Mouse (Mus musculus): Measurements from ENCODE around the gene Dennd1b. TPM values are rescaled to one million over a fixed set of nuclear protein-coding genes. Genes with fewer than 3 reads are reported as not detected.
A peak's percentile ranks its signal among the peaks of the same experiment; 100 is the strongest.

The Dennd1b gene
- polyA plus RNA-seq, 1 experiment from 2014 or later, result 10.5 TPM

DNA sequence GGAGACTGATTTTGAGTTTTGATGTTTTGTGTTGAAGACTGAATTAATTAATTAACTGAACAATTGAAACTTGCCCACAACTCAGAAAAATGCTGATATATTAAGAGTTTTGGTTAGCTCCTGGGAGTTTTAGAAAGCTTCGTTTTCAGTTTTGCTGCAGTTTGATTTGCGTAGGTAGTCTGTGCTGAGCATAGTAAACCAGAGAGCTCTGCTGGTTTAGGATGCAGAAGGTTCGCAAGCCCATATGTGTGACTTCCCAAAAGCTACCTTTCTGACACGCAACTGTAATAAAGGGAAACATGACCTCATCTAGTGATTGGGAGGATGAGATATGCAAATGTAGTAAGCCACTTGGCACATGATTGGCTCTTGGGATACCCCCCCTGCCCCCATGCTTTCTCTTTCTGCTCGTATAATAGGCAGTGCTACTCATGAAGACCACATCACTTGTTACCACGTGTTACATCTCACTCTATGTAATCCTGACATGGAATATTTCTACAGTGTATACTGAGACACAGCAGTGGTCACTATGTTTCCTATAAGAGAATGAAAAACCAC, 23.6 kb upstream of the Dennd1b start:
- no peak for ATAC-seq (ENCODE audit: insufficient read depth, low FRiP score, low read depth)
- H3K9ac ChIP-seq, result no peak overlapping the region
- H3K4me1 ChIP-seq, result no peaks in the 10 kb centered on the region
- no peak overlapping the region for H3K4me2 ChIP-seq
- H3K27me3 ChIP-seq (replicated peaks), result no peaks in the 10 kb centered on the region
- H3K36me3 ChIP-seq, result no peaks in the 10 kb centered on the region
- no peak overlapping the region for H3K4me3 ChIP-seq (replicated peaks)
- no peaks in the 10 kb centered on the region for H3K9me3 ChIP-seq
- WGBS, result 68% methylated on average over 6 of the region's 6 CpGs
- H3K27ac ChIP-seq, result no peak overlapping the region

DNA sequence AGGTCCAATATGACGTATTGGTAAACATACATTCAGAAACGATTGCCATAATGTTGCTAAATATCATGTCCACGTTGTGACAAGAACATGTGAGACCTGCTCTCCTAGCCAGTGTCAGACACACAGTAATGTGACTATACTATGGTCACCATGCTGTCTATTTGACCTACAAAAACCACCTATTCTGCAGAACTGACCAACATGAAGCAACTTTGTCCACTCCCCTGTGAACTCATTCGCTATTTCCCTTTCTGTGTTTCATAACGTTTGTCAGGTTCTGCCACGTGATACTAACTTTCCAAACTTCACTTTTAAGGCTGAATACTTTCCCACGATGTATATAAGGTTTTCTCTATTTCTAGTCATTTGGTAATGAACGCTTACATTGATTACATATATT, 22.8 kb upstream of the Dennd1b start:
- Histone ChIP-seq H3K9ac (no peak overlapping the region), H3K4me2 (no peak overlapping the region), H3K9me3 (no peaks in the 10 kb centered on the region), H3K36me3 (no peaks in the 10 kb centered on the region), H3K27ac (no peak overlapping the region), H3K4me3 (replicated peaks) (no peak overlapping the region), H3K4me1 (no peaks in the 10 kb centered on the region), H3K27me3 (replicated peaks) (no peaks in the 10 kb centered on the region)
- 82% methylated on average over 8 of the region's 8 CpGs for WGBS
- ATAC-seq (ENCODE audit: insufficient read depth, low FRiP score, low read depth), result no peak

DNA sequence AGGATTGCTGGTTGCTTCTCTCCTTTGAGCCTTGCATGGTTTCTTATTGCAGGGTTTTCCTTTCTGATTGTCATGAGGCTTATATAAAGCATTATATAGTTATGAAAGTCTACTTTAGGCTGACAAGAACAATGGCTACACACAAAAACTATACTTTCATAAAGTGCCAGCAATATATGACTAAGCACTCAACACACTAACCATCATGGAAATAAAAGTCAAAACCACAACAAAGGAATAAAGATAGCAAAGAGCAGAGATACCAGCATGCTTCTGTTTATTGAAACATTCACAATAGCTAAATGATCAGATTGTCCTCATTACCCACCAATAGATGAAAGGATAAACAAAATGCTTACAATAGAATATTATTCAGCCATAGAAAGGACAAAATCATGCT, 11.1 kb upstream of the Dennd1b start:
- Histone ChIP-seq H3K36me3 (no peaks in the 10 kb centered on the region), H3K4me1 (no peaks in the 10 kb centered on the region), H3K27ac (no peak overlapping the region), H3K4me3 (replicated peaks) (no peak overlapping the region), H3K27me3 (replicated peaks) (no peaks in the 10 kb centered on the region), H3K4me2 (no peak overlapping the region), H3K9ac (no peak overlapping the region), H3K9me3 (no peaks in the 10 kb centered on the region)
- no peak for ATAC-seq (ENCODE audit: insufficient read depth, low FRiP score, low read depth)

DNA sequence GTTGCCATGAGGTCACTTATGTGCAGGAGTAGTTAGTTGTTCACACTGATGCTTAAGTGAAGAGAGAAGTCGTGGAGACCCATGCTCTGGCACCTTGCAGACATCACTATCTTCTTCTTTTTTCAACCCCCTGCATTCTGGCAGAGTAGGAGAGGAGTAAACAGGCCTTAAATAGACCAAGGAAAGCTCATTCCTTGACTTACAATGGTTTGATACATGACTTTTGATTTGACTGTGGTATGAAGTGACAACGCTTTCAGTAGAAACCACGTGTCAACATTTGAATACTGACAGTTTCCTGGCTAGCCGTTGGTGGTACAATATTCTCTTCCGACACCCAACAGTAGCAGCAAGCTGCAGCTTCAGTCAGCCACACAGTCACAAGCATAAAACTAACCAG, 8.3 kb upstream of the Dennd1b start:
- ATAC-seq (ENCODE audit: insufficient read depth, low FRiP score, low read depth), result no peak
- WGBS, result 84% methylated on average over 5 of the region's 5 CpGs
- no peak overlapping the region for H3K4me3 ChIP-seq (replicated peaks)

DNA sequence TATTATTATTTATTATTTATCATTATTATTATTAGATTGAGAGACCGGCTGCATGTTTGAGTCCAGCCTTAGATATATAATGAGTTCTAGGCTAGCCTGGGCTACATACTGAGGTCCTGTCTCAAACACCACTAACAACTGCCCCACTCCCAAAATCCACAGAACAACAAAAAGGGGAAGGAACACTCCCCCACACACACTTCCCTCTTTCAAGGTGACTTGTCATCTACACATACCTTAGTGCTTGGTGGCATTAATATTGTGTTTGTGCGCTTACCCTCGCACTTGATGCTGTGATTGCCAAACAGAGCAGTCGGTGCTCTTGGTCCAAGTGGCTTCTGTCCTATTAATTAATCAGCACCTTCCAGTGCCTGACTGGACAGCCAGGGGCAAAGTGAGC, 7.8 kb upstream of the Dennd1b start:
- ATAC-seq (ENCODE audit: insufficient read depth, low FRiP score, low read depth), result no peak
- no peaks in the 10 kb centered on the region for H3K27me3 ChIP-seq (replicated peaks)
- no peak overlapping the region for H3K9ac ChIP-seq
- H3K36me3 ChIP-seq, result no peaks in the 10 kb centered on the region
- no peak overlapping the region for H3K4me3 ChIP-seq (replicated peaks)
- WGBS, result 82% methylated on average over 4 of the region's 4 CpGs
- H3K9me3 ChIP-seq, result no peaks in the 10 kb centered on the region
- H3K4me1 ChIP-seq, result no peaks in the 10 kb centered on the region
- H3K4me2 ChIP-seq, result no peak overlapping the region
- H3K27ac ChIP-seq, result no peak overlapping the region

More for the DNA sequence above, 8.3 kb upstream of the Dennd1b start:
- Histone ChIP-seq H3K27ac (no peak overlapping the region), H3K9ac (no peak overlapping the region), H3K9me3 (no peaks in the 10 kb centered on the region), H3K36me3 (no peaks in the 10 kb centered on the region), H3K4me1 (no peaks in the 10 kb centered on the region), H3K27me3 (replicated peaks) (no peaks in the 10 kb centered on the region), H3K4me2 (no peak overlapping the region)

DNA sequence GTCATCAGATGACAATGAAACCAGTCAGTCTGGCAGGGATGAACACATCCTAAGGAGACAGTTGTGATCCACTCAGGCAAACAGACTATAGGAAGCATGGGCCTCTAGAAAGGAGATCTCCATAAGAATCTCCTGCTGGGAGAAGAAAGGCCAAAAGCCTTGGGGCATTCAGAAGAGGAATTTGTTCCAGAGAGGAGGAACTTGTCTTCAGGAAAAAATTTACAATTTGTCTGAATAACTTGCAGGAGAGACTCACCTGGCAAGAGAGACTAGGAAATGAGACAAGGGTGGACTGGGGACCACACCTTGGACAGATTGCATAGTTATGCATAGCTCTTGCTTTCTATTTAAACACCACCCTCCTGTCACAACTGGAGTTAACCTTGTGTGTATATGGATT, 6.7 kb upstream of the Dennd1b start:
- H3K27ac ChIP-seq, result no peak overlapping the region
- H3K4me2 ChIP-seq, result no peak overlapping the region
- no peaks in the 10 kb centered on the region for H3K27me3 ChIP-seq (replicated peaks)
- H3K36me3 ChIP-seq, result no peaks in the 10 kb centered on the region
- no peaks in the 10 kb centered on the region for H3K4me1 ChIP-seq
- H3K9me3 ChIP-seq, result no peaks in the 10 kb centered on the region
- H3K4me3 ChIP-seq (replicated peaks), result no peak overlapping the region
- no peak overlapping the region for H3K9ac ChIP-seq
- no peak for ATAC-seq (ENCODE audit: insufficient read depth, low FRiP score, low read depth)

DNA sequence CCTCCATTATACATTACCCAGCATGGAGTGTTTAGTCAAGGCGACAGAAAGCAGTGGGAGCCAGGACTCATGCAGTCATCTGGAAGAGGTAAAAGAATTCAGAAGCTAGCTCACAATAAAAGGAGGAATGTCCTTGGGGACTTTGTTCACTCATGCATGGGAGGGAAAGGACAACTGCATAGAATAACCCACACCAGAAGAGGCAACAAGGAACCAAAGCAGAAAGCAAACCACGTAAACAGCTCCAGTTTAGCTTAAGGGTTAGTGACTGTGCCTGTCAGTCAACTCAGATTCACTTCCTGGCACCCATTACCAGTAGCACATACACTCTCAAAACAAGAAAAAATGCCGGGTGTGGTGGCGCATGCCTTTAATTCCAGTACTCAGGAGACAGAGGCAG, 6.1 kb upstream of the Dennd1b start:
- no peaks in the 10 kb centered on the region for H3K36me3 ChIP-seq
- no peak overlapping the region for H3K4me2 ChIP-seq
- no peaks in the 10 kb centered on the region for H3K4me1 ChIP-seq
- H3K27me3 ChIP-seq (replicated peaks), result no peaks in the 10 kb centered on the region
- no peak overlapping the region for H3K27ac ChIP-seq
- 74% methylated on average over 4 of the region's 4 CpGs for WGBS
- H3K9me3 ChIP-seq, result no peaks in the 10 kb centered on the region
- H3K9ac ChIP-seq, result no peak overlapping the region
- H3K4me3 ChIP-seq (replicated peaks), result no peak overlapping the region
- no peak for ATAC-seq (ENCODE audit: insufficient read depth, low FRiP score, low read depth)

DNA sequence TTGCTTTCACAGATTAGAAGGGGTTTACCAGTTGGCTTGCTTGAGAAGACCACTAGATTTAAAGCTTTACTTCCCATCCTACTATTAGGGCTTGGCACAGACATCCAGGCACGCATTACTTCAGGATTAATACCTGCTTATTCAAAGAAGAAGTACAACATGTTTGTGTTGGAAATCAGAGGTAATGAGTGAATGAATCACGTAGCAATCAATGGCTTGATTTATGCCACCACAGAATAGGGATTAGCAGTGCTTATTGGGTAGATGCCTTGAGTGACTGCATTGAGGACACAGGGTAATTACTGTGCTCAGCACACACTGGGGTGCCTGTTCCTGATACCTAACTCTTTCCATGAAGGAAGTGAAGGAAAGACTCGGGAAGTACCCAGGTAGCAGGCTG, 4.4 kb upstream of the Dennd1b start:
- WGBS, result 74% methylated on average over 3 of the region's 3 CpGs
- no peak overlapping the region for H3K27ac ChIP-seq
- ATAC-seq (ENCODE audit: insufficient read depth, low FRiP score, low read depth), result no peak

DNA sequence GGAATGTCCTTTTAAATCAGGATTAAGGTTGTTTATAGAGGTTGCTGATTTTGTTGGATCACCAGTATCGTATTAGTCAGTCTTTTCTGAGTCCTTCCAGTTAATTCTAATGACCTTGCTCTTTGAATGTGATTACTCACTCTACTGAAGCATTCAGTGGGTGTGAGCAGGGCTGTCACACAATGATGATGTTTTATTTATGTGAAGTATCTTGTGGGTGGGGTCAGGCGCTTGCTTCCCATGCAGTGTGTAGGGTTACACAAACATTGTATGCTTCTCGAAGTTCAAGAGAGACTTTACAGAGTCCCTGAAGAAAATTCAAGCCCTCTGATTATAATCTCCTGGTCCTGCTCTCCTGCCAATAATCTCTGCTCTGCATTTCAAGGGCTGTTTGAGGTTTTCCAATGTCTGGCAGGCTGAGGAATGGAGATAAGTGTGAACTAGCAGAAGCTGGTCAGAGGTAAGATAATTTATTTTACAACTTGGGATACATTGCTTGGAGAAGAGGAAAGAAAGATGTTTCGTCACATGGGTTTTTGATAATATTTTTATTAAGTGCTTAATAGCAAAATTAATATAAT, 3.2 kb upstream of the Dennd1b start:
- WGBS, result 37% methylated on average over 4 of the region's 4 CpGs

More for the DNA sequence above, 4.4 kb upstream of the Dennd1b start:
- no peaks in the 10 kb centered on the region for H3K36me3 ChIP-seq
- no peak overlapping the region for H3K9ac ChIP-seq
- H3K4me1 ChIP-seq, result 0 out of 2 replicates have a peak, but pooled peaks cover 7% of the 10 kb centered on the region
- H3K4me2 ChIP-seq, result no peak overlapping the region
- H3K4me3 ChIP-seq (replicated peaks), result no peak overlapping the region
- H3K27me3 ChIP-seq (replicated peaks), result no peaks in the 10 kb centered on the region
- H3K9me3 ChIP-seq, result no peaks in the 10 kb centered on the region

DNA sequence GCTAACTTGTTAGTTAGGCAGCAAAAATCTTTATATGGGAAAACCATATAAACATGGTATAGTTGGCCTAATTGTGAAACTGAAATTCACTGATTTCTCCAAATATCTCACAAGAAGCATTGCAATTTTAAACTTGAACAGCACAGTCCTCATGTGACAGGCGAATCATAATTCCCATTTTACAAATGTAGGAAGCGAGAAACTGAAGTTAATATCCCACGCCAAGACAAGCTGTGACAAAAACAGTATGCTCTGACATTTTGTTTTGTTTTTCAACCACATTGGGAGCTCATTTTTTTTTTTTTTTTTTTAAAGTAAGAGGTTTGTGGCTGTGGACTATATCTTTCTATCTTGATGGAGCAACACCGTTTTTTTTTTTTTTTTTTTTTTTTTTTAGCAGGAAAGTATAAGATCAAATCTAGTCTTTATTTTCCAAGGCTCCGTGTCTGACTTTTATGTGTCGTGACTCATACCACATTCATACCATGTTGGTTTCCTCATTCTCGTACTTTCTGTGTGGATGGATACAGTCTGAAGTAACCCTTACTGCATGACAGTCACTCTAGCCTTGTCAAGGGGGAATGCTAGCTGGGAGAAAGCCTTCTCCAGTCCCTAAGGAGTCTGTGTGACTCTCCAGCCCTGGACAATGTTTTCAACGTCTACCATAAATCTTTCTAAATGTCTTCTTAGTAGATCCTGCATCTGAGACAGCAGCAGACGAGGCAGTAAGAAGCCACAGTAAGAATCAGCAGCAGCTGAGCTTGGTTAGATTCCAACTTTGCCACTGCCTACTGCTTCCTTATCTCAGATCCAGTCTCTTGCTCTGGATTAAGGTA, 751 bp upstream of the Dennd1b start:
- peak overlapping the region; percentile 87 for H3K4me3 ChIP-seq (replicated peaks)
- ATAC-seq (ENCODE audit: insufficient read depth, low FRiP score, low read depth), result no peak
- no peaks in the 10 kb centered on the region for H3K36me3 ChIP-seq
- 41% methylated on average over 9 of the region's 9 CpGs for WGBS
- H3K27ac ChIP-seq, result peak overlapping the region; percentile 89
- H3K27me3 ChIP-seq (replicated peaks), result no peaks in the 10 kb centered on the region
- 0 out of 2 replicates have a peak, but pooled peaks cover 7% of the 10 kb centered on the region for H3K4me1 ChIP-seq
- no peaks in the 10 kb centered on the region for H3K9me3 ChIP-seq
- H3K9ac ChIP-seq, result no peak overlapping the region
- peak overlapping the region; percentile 75 for H3K4me2 ChIP-seq

More for the DNA sequence above, 3.2 kb upstream of the Dennd1b start:
- H3K4me2 ChIP-seq, result no peak overlapping the region
- H3K27me3 ChIP-seq (replicated peaks), result no peaks in the 10 kb centered on the region
- ATAC-seq (ENCODE audit: insufficient read depth, low FRiP score, low read depth), result no peak
- H3K9me3 ChIP-seq, result no peaks in the 10 kb centered on the region
- H3K36me3 ChIP-seq, result no peaks in the 10 kb centered on the region
- H3K27ac ChIP-seq, result no peak overlapping the region
- H3K9ac ChIP-seq, result no peak overlapping the region
- 0 out of 2 replicates have a peak, but pooled peaks cover 7% of the 10 kb centered on the region for H3K4me1 ChIP-seq
- H3K4me3 ChIP-seq (replicated peaks), result no peak overlapping the region

DNA sequence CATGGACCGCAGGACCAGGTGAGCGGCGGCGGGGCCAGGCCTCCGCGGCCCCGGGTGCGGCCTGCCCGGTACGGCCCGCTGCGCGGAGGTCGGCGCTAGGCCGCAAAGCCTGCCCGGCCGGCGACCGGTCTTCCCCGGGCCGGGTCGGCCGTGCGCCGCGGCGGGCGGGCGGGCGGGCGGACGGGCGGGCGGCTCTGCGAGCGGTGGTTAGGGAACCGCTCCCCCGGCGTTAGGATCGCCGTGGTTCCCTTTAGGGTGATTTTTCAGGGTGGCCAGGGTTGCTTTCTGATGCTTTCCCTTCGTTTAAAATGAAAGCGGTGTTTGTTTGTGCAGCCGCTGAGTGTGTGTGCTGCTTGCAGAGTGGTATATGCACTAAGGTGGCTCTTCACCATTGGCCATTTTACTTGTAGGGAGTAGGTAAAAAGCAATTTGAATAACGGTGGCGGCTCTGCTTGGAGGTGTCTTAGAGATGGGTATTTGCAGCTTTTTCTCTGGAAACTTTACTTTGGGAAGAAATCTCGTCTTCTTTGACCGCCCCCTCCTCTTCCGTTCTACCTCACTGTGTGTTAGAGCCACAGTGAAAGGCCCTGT, 728 bp downstream of the Dennd1b start:
- under 1% methylated on average over 38 of the region's 50 CpGs for WGBS
- Histone ChIP-seq H3K4me3 (replicated peaks) (peak overlapping the region; percentile 87), H3K36me3 (no peaks in the 10 kb centered on the region), H3K27ac (peak overlapping the region; percentile 89), H3K4me1 (0 out of 2 replicates have a peak, but pooled peaks cover 7% of the 10 kb centered on the region), H3K27me3 (replicated peaks) (no peaks in the 10 kb centered on the region), H3K9ac (peak overlapping the region; percentile 68), H3K9me3 (no peaks in the 10 kb centered on the region), H3K4me2 (peak overlapping the region; percentile 75)
- peak; percentile 81 for ATAC-seq (ENCODE audit: insufficient read depth, low FRiP score, low read depth)

DNA sequence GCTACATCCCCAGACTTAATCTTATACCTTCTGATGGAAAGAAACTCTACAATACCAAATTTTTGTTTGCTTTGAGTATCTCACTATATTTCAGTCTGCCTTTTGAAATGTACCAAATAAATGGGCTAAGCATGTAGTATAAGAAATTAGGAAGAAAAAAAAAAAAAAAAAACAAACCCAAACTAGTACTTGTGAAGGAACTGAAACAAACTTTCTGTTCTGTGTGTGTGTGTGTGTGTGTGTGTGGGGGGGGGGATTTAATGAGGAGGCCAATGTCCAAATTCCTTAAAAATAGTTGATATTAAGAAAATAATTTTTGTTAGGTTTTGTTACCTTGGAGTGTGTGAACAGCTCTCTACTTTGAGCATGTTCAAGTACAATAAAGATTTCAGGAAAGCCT, 1.8 kb downstream of the Dennd1b start:
- Histone ChIP-seq H3K9ac (no peak overlapping the region), H3K4me2 (no peak overlapping the region), H3K4me1 (0 out of 2 replicates have a peak, but pooled peaks cover 7% of the 10 kb centered on the region)

More for the DNA sequence above, 1.8 kb downstream of the Dennd1b start:
- Histone ChIP-seq H3K36me3 (no peaks in the 10 kb centered on the region), H3K27me3 (replicated peaks) (no peaks in the 10 kb centered on the region), H3K4me3 (replicated peaks) (no peak overlapping the region), H3K9me3 (no peaks in the 10 kb centered on the region), H3K27ac (no peak overlapping the region)
- ATAC-seq (ENCODE audit: insufficient read depth, low FRiP score, low read depth), result no peak

All from stomach, embryonic 15.5 days (tissue).